Mouse (Mus musculus): ENCODE measurements around the gene Srrt.

- TF ChIP-seq CTCF (conservative IDR thresholded peaks at IDR 0.05; ENCODE audit: low read length) (no peak), NANOG (IDR thresholded peaks at IDR 0.05; ENCODE audit: borderline replicate concordance, low read length) (no peak), POU5F1 (IDR thresholded peaks at IDR 0.05; ENCODE audit: borderline replicate concordance, low read length) (no peak)
Measured at GRCm38 (mm10) chr5:137350205-137351057, 43.0 kb upstream of the Srrt start.

All from E14TG2a.4 (cell line).